Mouse (Mus musculus) C2C12 (cell line): ENCODE measurements around the gene Rfx3. TPM values are rescaled to one million over a fixed set of nuclear protein-coding genes. Genes with fewer than 3 reads are reported as not detected.

Experiments used
- H3K27me3 ChIP-seq: one replicate; pipeline ENCODE4 v1.6.1; 2011; ENCODE audit not compliant: control insufficient read depth, insufficient read depth, insufficient read length
- H3K36me3 ChIP-seq: one replicate; pipeline ENCODE4 v1.6.1; 2011; ENCODE audit not compliant: control insufficient read depth, insufficient read depth
- H3K4me3 ChIP-seq: one replicate; pipeline ENCODE4 v1.5.1; 2011; ENCODE audit warnings: mild to moderate bottlenecking, control low read depth; ENCODE audit not compliant: poor library complexity, insufficient read depth, severe bottlenecking
- H3K79me2 ChIP-seq: one replicate; pipeline ENCODE4 v1.6.1; 2011; ENCODE audit not compliant: control insufficient read depth, insufficient read depth
- H3K79me3 ChIP-seq: one replicate; pipeline ENCODE4 v1.6.1; 2011; ENCODE audit warnings: low read depth, control low read depth
- H3ac ChIP-seq: one replicate; pipeline ENCODE3; 2011; ENCODE audit warnings: low read depth; ENCODE audit not compliant: control insufficient read depth, insufficient read length
- CEBPB ChIP-seq: IDR thresholded peaks from one replicate; pipeline ENCODE4 v1.6.1; 2011; ENCODE audit warnings: low read depth, mild to moderate bottlenecking, control low read depth, moderate library complexity
- CTCF ChIP-seq: IDR thresholded peaks from one replicate; pipeline ENCODE4 v1.5.1; 2011; ENCODE audit not compliant: control insufficient read depth, insufficient read depth, insufficient read length
- FOSL1 ChIP-seq: IDR thresholded peaks from one replicate; pipeline ENCODE4 v1.8.0; 2011; ENCODE audit warnings: mild to moderate bottlenecking, low read length; ENCODE audit not compliant: poor library complexity, insufficient read depth, severe bottlenecking
- MAX ChIP-seq: IDR thresholded peaks from one replicate; pipeline ENCODE4 v1.6.1; 2011; ENCODE audit warnings: mild to moderate bottlenecking, control low read depth
- MYOD1 ChIP-seq: IDR thresholded peaks from one replicate; pipeline ENCODE4 v1.6.1; 2011; ENCODE audit warnings: low read depth; ENCODE audit not compliant: control insufficient read depth, insufficient read length
- MYOG ChIP-seq: IDR thresholded peaks from one replicate; pipeline ENCODE4 v1.6.1; 2011; ENCODE audit not compliant: control insufficient read depth, insufficient read length; ENCODE audit errors: extremely low read depth
- USF1 ChIP-seq: IDR thresholded peaks from one replicate; pipeline ENCODE4 v1.6.1; 2011; ENCODE audit warnings: low read depth, mild to moderate bottlenecking, control low read depth, moderate library complexity
- polyA plus RNA-seq: library from polyadenylated mRNA; unstranded; fragments of >200 nt; fragmentation: generic; extraction: Trizol; gene quantifications from one replicate; pipeline ENCODE4 v1.2.1, GENCODE M21; 2012; ENCODE audit warnings: missing spikeins

Gene Rfx3
- polyA plus RNA-seq, 1 experiment, result 0.70 TPM

DNA sequence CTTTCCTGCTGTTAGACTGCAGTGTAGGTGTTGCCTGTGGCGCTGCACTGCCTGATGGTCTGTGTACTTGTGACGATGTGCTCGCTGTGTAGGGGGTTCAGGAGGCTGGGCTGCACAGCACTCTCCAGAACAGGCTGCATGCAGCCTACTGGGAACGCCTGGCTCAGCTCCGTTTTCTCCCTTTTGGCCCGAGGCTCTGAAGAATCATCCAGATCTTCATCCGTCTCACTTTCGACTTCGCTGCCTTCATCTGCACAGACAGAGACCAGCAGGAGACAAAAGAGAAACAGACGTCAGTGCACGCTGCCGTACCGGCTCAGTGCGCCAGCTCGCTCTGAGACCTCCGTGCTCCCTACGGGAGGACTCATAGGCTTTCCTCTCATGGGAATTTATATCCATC lies 242.5 kb downstream of the Rfx3 start:
- no peaks in the 10 kb centered on the region for H3K79me3 ChIP-seq
- no peak overlapping the region for H3K4me3 ChIP-seq
- no peak overlapping the region for H3ac ChIP-seq
- no peak for TF ChIP-seq MAX
- no peaks in the 10 kb centered on the region for H3K36me3 ChIP-seq
- no peaks in the 10 kb centered on the region for H3K27me3 ChIP-seq
- H3K79me2 ChIP-seq, result no peaks in the 10 kb centered on the region

DNA sequence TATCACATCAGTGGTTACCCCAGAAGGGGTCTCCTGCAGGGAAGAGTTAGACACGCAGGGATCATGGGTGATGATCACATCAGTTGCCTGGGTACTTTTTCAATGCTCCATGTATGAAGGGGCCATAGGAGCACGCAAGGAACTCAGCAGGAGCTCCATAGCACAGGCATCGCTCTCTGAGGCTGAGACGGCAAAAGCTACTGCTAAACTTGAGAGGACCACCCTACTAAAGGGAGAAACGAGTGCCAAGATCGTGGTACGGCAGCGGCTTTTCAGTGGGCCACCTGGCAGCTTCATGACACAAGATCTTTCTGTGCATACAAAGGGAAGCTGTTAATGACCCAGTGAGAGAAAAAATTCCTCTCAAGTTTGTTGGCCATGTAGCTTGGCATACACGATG lies 250.7 kb downstream of the Rfx3 start:
- Histone ChIP-seq H3K79me2 (no peaks in the 10 kb centered on the region), H3K27me3 (no peaks in the 10 kb centered on the region), H3ac (no peak overlapping the region), H3K36me3 (peaks cover 3% of the 10 kb centered on the region), H3K4me3 (no peak overlapping the region), H3K79me3 (no peaks in the 10 kb centered on the region)
- TF ChIP-seq MYOG, result no peak
- TF ChIP-seq FOSL1, result no peak
- TF ChIP-seq CEBPB, result no peak
- TF ChIP-seq MYOD1, result no peak
- no peak for TF ChIP-seq MAX
- TF ChIP-seq CTCF, result no peak
- TF ChIP-seq USF1, result no peak

- Histone ChIP-seq H3ac (no peak overlapping the region), H3K4me3 (no peak overlapping the region), H3K36me3 (peaks cover 3% of the 10 kb centered on the region), H3K79me3 (no peaks in the 10 kb centered on the region), H3K27me3 (no peaks in the 10 kb centered on the region), H3K79me2 (no peaks in the 10 kb centered on the region)
- TF ChIP-seq MYOG (no peak), MYOD1 (no peak), CEBPB (no peak)
These were observed 251.6 kb downstream of the Rfx3 start for GRCm38 (mm10) chr19:27759347-27759746.

GRCm38 (mm10) chr19:27747301-27747700 lies 263.7 kb downstream of the Rfx3 start:
- no peak for TF ChIP-seq MYOG
- TF ChIP-seq USF1, result no peak
- TF ChIP-seq FOSL1, result no peak
- TF ChIP-seq CTCF, result no peak
- TF ChIP-seq MYOD1, result no peak
- TF ChIP-seq CEBPB, result no peak
- no peak for TF ChIP-seq MAX
- Histone ChIP-seq H3ac (no peak overlapping the region), H3K79me3 (no peaks in the 10 kb centered on the region), H3K36me3 (no peaks in the 10 kb centered on the region), H3K27me3 (no peaks in the 10 kb centered on the region), H3K79me2 (no peaks in the 10 kb centered on the region), H3K4me3 (no peak overlapping the region)

GRCm38 (mm10) chr19:27738908-27739307 lies 272.1 kb downstream of the Rfx3 start:
- Histone ChIP-seq H3K4me3 (no peak overlapping the region), H3K79me3 (no peaks in the 10 kb centered on the region), H3K36me3 (no peaks in the 10 kb centered on the region), H3K79me2 (no peaks in the 10 kb centered on the region), H3K27me3 (no peaks in the 10 kb centered on the region), H3ac (no peak overlapping the region)
- TF ChIP-seq USF1 (no peak), FOSL1 (no peak), CTCF (no peak), MYOG (no peak), MYOD1 (peak; percentile 41)

GRCm38 (mm10) chr19:27736571-27736970 lies 274.4 kb downstream of the Rfx3 start:
- TF ChIP-seq CEBPB (no peak), FOSL1 (no peak), CTCF (no peak), USF1 (no peak), MYOG (no peak), MAX (no peak), MYOD1 (no peak)
- H3ac ChIP-seq, result no peak overlapping the region

More at GRCm38 (mm10) chr19:27736571-27736970, 274.4 kb downstream of the Rfx3 start:
- no peaks in the 10 kb centered on the region for H3K79me2 ChIP-seq
- H3K79me3 ChIP-seq, result no peaks in the 10 kb centered on the region
- H3K4me3 ChIP-seq, result no peak overlapping the region
- no peaks in the 10 kb centered on the region for H3K27me3 ChIP-seq
- H3K36me3 ChIP-seq, result no peaks in the 10 kb centered on the region
